Mouse (Mus musculus): ENCODE results near the gene Kat7.

DNA sequence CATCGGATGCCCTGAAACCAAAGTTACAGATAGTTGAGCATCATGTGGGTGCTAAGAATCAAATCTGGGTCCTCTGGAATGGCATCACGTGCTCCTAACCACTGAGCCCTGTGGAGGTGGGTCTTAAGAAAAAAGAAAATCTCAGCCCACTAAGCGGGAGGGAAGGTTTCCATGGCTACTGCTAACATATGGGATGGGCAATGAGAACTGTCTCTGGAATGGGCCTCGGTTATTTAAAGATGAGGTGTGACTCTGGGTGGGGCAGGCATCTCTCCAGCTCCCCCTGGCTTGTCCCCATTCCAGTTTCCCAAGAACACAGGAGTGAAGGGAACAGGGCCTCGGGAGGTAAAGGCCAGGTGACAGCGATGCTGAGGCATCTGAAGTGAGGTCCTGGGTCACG is 64.6 kb downstream of the Kat7 start:
- no peak for TF ChIP-seq CTCF (IDR thresholded peaks at IDR 0.05)
- no peak for TF ChIP-seq POLR2A (IDR thresholded peaks at IDR 0.05; ENCODE audit: insufficient read depth, low read depth, low read length)

All from heart, adult 2 months (tissue).